Mouse (Mus musculus): ENCODE measurements at regions not wholly inside any gene's neighbourhood (a gene's known extent, or its start where the extent isn't known, plus 50 kb on each side); places are given as distances from the start of the nearest gene placed in this dataset.

GRCm38 (mm10) chr17:45244870-45245269 is 188.7 kb downstream of the Cdc5l start:
- ATAC-seq (ENCODE audit: insufficient read depth, low read depth) (peak; percentile 14; the same call in 1 of the 2 replicates), DNase-seq (ENCODE audit: low spot score) (no peak)
- Histone ChIP-seq H3K27me3 (ENCODE audit: control insufficient read depth, insufficient read depth, low read length) (no peaks in the 10 kb centered on the region), H3K9me3 (replicated peaks; ENCODE audit: control insufficient read depth, low read length) (no peaks in the 10 kb centered on the region), H3K4me2 (ENCODE audit: low read depth, low read length) (0 out of 2 replicates have a peak overlapping the region, but pooled peaks have one; percentile 13), H3K36me3 (replicated peaks; ENCODE audit: control insufficient read depth, insufficient read depth, low read length) (no peaks in the 10 kb centered on the region), H3K4me1 (ENCODE audit: control insufficient read depth, insufficient read depth) (peaks cover 4% of the 10 kb centered on the region; the same call in 1 of the 2 replicates), H3K4me3 (ENCODE audit: low read depth, low read length) (no peak overlapping the region), H3K9ac (replicated peaks; ENCODE audit: low read depth, low read length) (no peak overlapping the region), H3K27ac (ENCODE audit: low read depth) (no peak overlapping the region)
- TF ChIP-seq CTCF (IDR thresholded peaks at IDR 0.05; ENCODE audit: low read depth) (no peak), EP300 (IDR thresholded peaks at IDR 0.05; ENCODE audit: low read depth) (no peak)
- WGBS, result 34% methylated on average over 10 of the region's 10 CpGs

- no peaks in the 10 kb centered on the region for H3K9me3 ChIP-seq (replicated peaks; ENCODE audit: control insufficient read depth, low read length)
- DNase-seq (ENCODE audit: low spot score) (no peak), ATAC-seq (ENCODE audit: insufficient read depth, low read depth) (no peak)
- no peak overlapping the region for H3K9ac ChIP-seq (replicated peaks; ENCODE audit: low read depth, low read length)
- H3K4me1 ChIP-seq (ENCODE audit: control insufficient read depth, insufficient read depth), result peaks cover 4% of the 10 kb centered on the region; the same call in 1 of the 2 replicates
- H3K36me3 ChIP-seq (replicated peaks; ENCODE audit: control insufficient read depth, insufficient read depth, low read length), result no peaks in the 10 kb centered on the region
- no peak overlapping the region for H3K27ac ChIP-seq (ENCODE audit: low read depth)
- no peaks in the 10 kb centered on the region for H3K27me3 ChIP-seq (ENCODE audit: control insufficient read depth, insufficient read depth, low read length)
- no peak overlapping the region for H3K4me3 ChIP-seq (ENCODE audit: low read depth, low read length)
- TF ChIP-seq CTCF (IDR thresholded peaks at IDR 0.05; ENCODE audit: low read depth), result no peak
- TF ChIP-seq EP300 (IDR thresholded peaks at IDR 0.05; ENCODE audit: low read depth), result no peak
- WGBS, result 75% methylated on average over 7 of the region's 7 CpGs
- no peak overlapping the region for H3K4me2 ChIP-seq (ENCODE audit: low read depth, low read length)
These were observed 190.4 kb downstream of the Cdc5l start for GRCm38 (mm10) chr17:45243103-45243502.

- H3K9me3 ChIP-seq (replicated peaks; ENCODE audit: control insufficient read depth, low read length), result 0 out of 2 replicates have a peak, but pooled peaks cover under 1% of the 10 kb centered on the region
- no peaks in the 10 kb centered on the region for H3K36me3 ChIP-seq (replicated peaks; ENCODE audit: control insufficient read depth, insufficient read depth, low read length)
- no peak for ATAC-seq (ENCODE audit: insufficient read depth, low read depth)
- no peak overlapping the region for H3K27ac ChIP-seq (ENCODE audit: low read depth)
- H3K4me1 ChIP-seq (ENCODE audit: control insufficient read depth, insufficient read depth), result peaks cover 4% of the 10 kb centered on the region; the same call in 1 of the 2 replicates
- no peak overlapping the region for H3K4me3 ChIP-seq (ENCODE audit: low read depth, low read length)
- no peak overlapping the region for H3K9ac ChIP-seq (replicated peaks; ENCODE audit: low read depth, low read length)
- DNase-seq (ENCODE audit: low spot score), result no peak
- no peak overlapping the region for H3K4me2 ChIP-seq (ENCODE audit: low read depth, low read length)
- TF ChIP-seq EP300 (IDR thresholded peaks at IDR 0.05; ENCODE audit: low read depth) (no peak), CTCF (IDR thresholded peaks at IDR 0.05; ENCODE audit: low read depth) (no peak)
- H3K27me3 ChIP-seq (ENCODE audit: control insufficient read depth, insufficient read depth, low read length), result no peaks in the 10 kb centered on the region
- WGBS, result 86% methylated on average over 6 of the region's 6 CpGs
These were observed 191.5 kb downstream of the Cdc5l start for GRCm38 (mm10) chr17:45242076-45242475.

GRCm38 (mm10) chr17:45240963-45241543 is 192.5 kb downstream of the Cdc5l start:
- no peaks in the 10 kb centered on the region for H3K27me3 ChIP-seq (ENCODE audit: control insufficient read depth, insufficient read depth, low read length)
- H3K9me3 ChIP-seq (replicated peaks; ENCODE audit: control insufficient read depth, low read length), result 0 out of 2 replicates have a peak, but pooled peaks cover 6% of the 10 kb centered on the region
- DNase-seq (ENCODE audit: low spot score), result no peak
- H3K9ac ChIP-seq (replicated peaks; ENCODE audit: low read depth, low read length), result no peak overlapping the region
- WGBS, result 55% methylated on average over 7 of the region's 7 CpGs
- H3K36me3 ChIP-seq (replicated peaks; ENCODE audit: control insufficient read depth, insufficient read depth, low read length), result no peaks in the 10 kb centered on the region
- H3K4me3 ChIP-seq (ENCODE audit: low read depth, low read length), result no peak overlapping the region
- H3K4me1 ChIP-seq (ENCODE audit: control insufficient read depth, insufficient read depth), result peaks cover 4% of the 10 kb centered on the region; the same call in 1 of the 2 replicates
- no peak overlapping the region for H3K4me2 ChIP-seq (ENCODE audit: low read depth, low read length)
- no peak overlapping the region for H3K27ac ChIP-seq (ENCODE audit: low read depth)
- ATAC-seq (ENCODE audit: insufficient read depth, low read depth), result no peak
- TF ChIP-seq EP300 (IDR thresholded peaks at IDR 0.05; ENCODE audit: low read depth), result no peak
- TF ChIP-seq CTCF (IDR thresholded peaks at IDR 0.05; ENCODE audit: low read depth), result no peak

GRCm38 (mm10) chr17:45240545-45240944 is 193.0 kb downstream of the Cdc5l start:
- WGBS, result 64% methylated on average over 6 of the region's 6 CpGs
- Histone ChIP-seq H3K9ac (replicated peaks; ENCODE audit: low read depth, low read length) (no peak overlapping the region), H3K9me3 (replicated peaks; ENCODE audit: control insufficient read depth, low read length) (0 out of 2 replicates have a peak, but pooled peaks cover 6% of the 10 kb centered on the region), H3K27ac (ENCODE audit: low read depth) (no peak overlapping the region), H3K4me2 (ENCODE audit: low read depth, low read length) (no peak overlapping the region), H3K27me3 (ENCODE audit: control insufficient read depth, insufficient read depth, low read length) (no peaks in the 10 kb centered on the region), H3K36me3 (replicated peaks; ENCODE audit: control insufficient read depth, insufficient read depth, low read length) (no peaks in the 10 kb centered on the region), H3K4me1 (ENCODE audit: control insufficient read depth, insufficient read depth) (peaks cover 4% of the 10 kb centered on the region; the same call in 1 of the 2 replicates), H3K4me3 (ENCODE audit: low read depth, low read length) (no peak overlapping the region)
- ATAC-seq (ENCODE audit: insufficient read depth, low read depth) (no peak), DNase-seq (ENCODE audit: low spot score) (no peak)
- TF ChIP-seq EP300 (IDR thresholded peaks at IDR 0.05; ENCODE audit: low read depth) (no peak), CTCF (IDR thresholded peaks at IDR 0.05; ENCODE audit: low read depth) (no peak)

GRCm38 (mm10) chr17:45237246-45237645 is 196.3 kb downstream of the Cdc5l start:
- Histone ChIP-seq H3K4me1 (ENCODE audit: control insufficient read depth, insufficient read depth) (no peaks in the 10 kb centered on the region), H3K27me3 (ENCODE audit: control insufficient read depth, insufficient read depth, low read length) (no peaks in the 10 kb centered on the region), H3K36me3 (replicated peaks; ENCODE audit: control insufficient read depth, insufficient read depth, low read length) (no peaks in the 10 kb centered on the region), H3K4me3 (ENCODE audit: low read depth, low read length) (no peak overlapping the region), H3K4me2 (ENCODE audit: low read depth, low read length) (no peak overlapping the region), H3K27ac (ENCODE audit: low read depth) (no peak overlapping the region), H3K9ac (replicated peaks; ENCODE audit: low read depth, low read length) (no peak overlapping the region), H3K9me3 (replicated peaks; ENCODE audit: control insufficient read depth, low read length) (0 out of 2 replicates have a peak, but pooled peaks cover 6% of the 10 kb centered on the region)
- WGBS, result 63% methylated on average over 1 of the region's 1 CpGs
- no peak for DNase-seq (ENCODE audit: low spot score)
- no peak for TF ChIP-seq CTCF (IDR thresholded peaks at IDR 0.05; ENCODE audit: low read depth)
- TF ChIP-seq EP300 (IDR thresholded peaks at IDR 0.05; ENCODE audit: low read depth), result no peak
- ATAC-seq (ENCODE audit: insufficient read depth, low read depth), result no peak
